Mouse (Mus musculus): ENCODE measurements around the gene Uqcrc2. TPM values are rescaled to one million over a fixed set of nuclear protein-coding genes. Genes with fewer than 3 reads are reported as not detected.

Uqcrc2 gene
- total and polyA plus RNA-seq, 3 experiments, result 155 to 318 (median 237) TPM

- H3K9ac ChIP-seq (ENCODE audit: insufficient read depth, low read depth), result no peak overlapping the region
- in situ Hi-C loops (cut with MboI; ENCODE audit: low pct_ligation_motif_present, low pct_unique_long_range_greater_than_20kb, low sequenced_read_pairs), result loop anchor here (10.0 to 25.0 kb wide), 2 partner anchors 192 to 520 kb away; partner anchors contain the start of gene Tmem159
- peak; percentile 48 for DNase-seq (ENCODE audit: extremely low read depth)
Measured at GRCm38 (mm10) chr7:120632518-120632917, 2.5 kb upstream of the Uqcrc2 start.

GRCm38 (mm10) chr7:120634301-120634700 lies 675 bp upstream of the Uqcrc2 start:
- dilution Hi-C loops (cut with MboI; ENCODE audit: extremely low pct_ligation_motif_present, extremely low pct_unique_long_range_greater_than_20kb, low sequenced_read_pairs), result no loop called here
- H3K27ac ChIP-seq (ENCODE audit: insufficient read depth, low read depth), result no peak overlapping the region
- H3K4me3 ChIP-seq (replicated peaks in 1 of 3; ENCODE audit: low read depth in 2 of 3, low read length in 2 of 3, poor library complexity in 1 of 3), result peak overlapping the region; percentile 84 to 93 (median 92)
- DNase-seq (ENCODE audit: extremely low read depth), result no peak
- no peaks in the 10 kb centered on the region for H3K27me3 ChIP-seq (replicated peaks)
- H3K4me1 ChIP-seq (ENCODE audit: control insufficient read depth in 1 of 2, insufficient read depth in 2 of 2), result peaks cover 5 to 30% of the 10 kb centered on the region in 2 experiments; a peak in 3 of 4 replicates
- H3K4me2 ChIP-seq (ENCODE audit: insufficient read depth, low read depth, poor library complexity, severe bottlenecking), result peak overlapping the region; percentile 68
- H3K36me3 ChIP-seq (replicated peaks in 1 of 2; ENCODE audit: control insufficient read depth in 1 of 2, insufficient read depth in 1 of 2, low read length in 1 of 2), result peaks cover 9 to 19% of the 10 kb centered on the region in 2 experiments
- in situ Hi-C loops (cut with MboI; ENCODE audit: low pct_ligation_motif_present, low pct_unique_long_range_greater_than_20kb, low sequenced_read_pairs), result loop anchor here (10.0 to 25.0 kb wide), 2 partner anchors 190 to 522 kb away; partner anchors contain the start of gene Tmem159
- H3K79me2 ChIP-seq (replicated peaks; ENCODE audit: control insufficient read depth, extremely low read depth, insufficient read depth, poor library complexity, severe bottlenecking), result peaks cover 32% of the 10 kb centered on the region
- no peak for TF ChIP-seq ETS1 (conservative IDR thresholded peaks at IDR 0.05; ENCODE audit: low read depth, low read length)
- TF ChIP-seq SMC3 (IDR thresholded peaks at IDR 0.05; ENCODE audit: low read depth, low read length), result no peak
- TF ChIP-seq ZKSCAN1 (IDR thresholded peaks at IDR 0.05; ENCODE audit: borderline replicate concordance, low read depth, low read length), result no peak
- TF ChIP-seq RAD21 (IDR thresholded peaks at IDR 0.05; ENCODE audit: low read depth, low read length), result no peak
- no peak for TF ChIP-seq NELFE (IDR thresholded peaks at IDR 0.05; ENCODE audit: low read depth, low read length)
- TF ChIP-seq HCFC1 (IDR thresholded peaks at IDR 0.05; ENCODE audit: low read depth, low read length), result no peak
- TF ChIP-seq TCF12 (IDR thresholded peaks at IDR 0.05; ENCODE audit: low read depth, low read length), result no peak
- TF ChIP-seq POLR2AphosphoS2 (IDR thresholded peaks at IDR 0.05; ENCODE audit: low read depth, low read length), result no peak
- TF ChIP-seq PAX5 (IDR thresholded peaks at IDR 0.05; ENCODE audit: low read length), result no peak
- no peak for TF ChIP-seq MEF2A (IDR thresholded peaks at IDR 0.05; ENCODE audit: borderline replicate concordance, low read depth, low read length)
- no peak for TF ChIP-seq CTCF (conservative IDR thresholded peaks at IDR 0.05 in 1 of 2, IDR thresholded peaks at IDR 0.05 in 1 of 2; ENCODE audit: low read depth in 2 of 2, low read length in 2 of 2)
- no peak for TF ChIP-seq ZC3H11A (IDR thresholded peaks at IDR 0.05; ENCODE audit: low read depth, low read length)
- TF ChIP-seq SIN3A (IDR thresholded peaks at IDR 0.05; ENCODE audit: low read length), result no peak
- TF ChIP-seq GABPA (IDR thresholded peaks at IDR 0.05; ENCODE audit: insufficient replicate concordance, low read depth, low read length), result no peak
- no peak for TF ChIP-seq USF2 (conservative IDR thresholded peaks at IDR 0.05; ENCODE audit: low read depth, low read length)
- no peak for TF ChIP-seq JUND (conservative IDR thresholded peaks at IDR 0.05; ENCODE audit: low read depth, low read length)
- no peak for TF ChIP-seq EP300 (IDR thresholded peaks at IDR 0.05; ENCODE audit: low read length)
- no peak for TF ChIP-seq UBTF (IDR thresholded peaks at IDR 0.05; ENCODE audit: low read depth, low read length)
- H3K9me3 ChIP-seq (replicated peaks; ENCODE audit: low read length), result no peaks in the 10 kb centered on the region
- H3K9ac ChIP-seq (ENCODE audit: insufficient read depth, low read depth), result peak overlapping the region; percentile 81

More at GRCm38 (mm10) chr7:120632518-120632917, 2.5 kb upstream of the Uqcrc2 start:
- TF ChIP-seq PAX5 (IDR thresholded peaks at IDR 0.05; ENCODE audit: low read length) (no peak), KAT2A (IDR thresholded peaks at IDR 0.05; ENCODE audit: insufficient replicate concordance, low read length) (no peak), TBP (conservative IDR thresholded peaks at IDR 0.05; ENCODE audit: low read depth, low read length) (no peak), MAZ (IDR thresholded peaks at IDR 0.05; ENCODE audit: low read depth, low read length) (no peak), CTCF (conservative IDR thresholded peaks at IDR 0.05 in 1 of 2, IDR thresholded peaks at IDR 0.05 in 1 of 2; ENCODE audit: low read depth in 2 of 2, low read length in 2 of 2) (peak in 1 of 2 experiments; percentile 76; a peak in 2 of 4 replicates), BHLHE40 (IDR thresholded peaks at IDR 0.05; ENCODE audit: low read depth, low read length) (no peak), CHD1 (IDR thresholded peaks at IDR 0.05; ENCODE audit: low read depth, low read length) (no peak), TCF12 (IDR thresholded peaks at IDR 0.05; ENCODE audit: low read depth, low read length) (no peak), ZC3H11A (IDR thresholded peaks at IDR 0.05; ENCODE audit: low read depth, low read length) (no peak), MXI1 (IDR thresholded peaks at IDR 0.05; ENCODE audit: low read depth, low read length) (no peak), JUN (IDR thresholded peaks at IDR 0.05; ENCODE audit: insufficient read depth, low read depth, low read length) (no peak), ZMIZ1 (IDR thresholded peaks at IDR 0.05; ENCODE audit: low read depth, low read length) (no peak), POLR2A (IDR thresholded peaks at IDR 0.05; ENCODE audit: low read depth, low read length) (no peak), SIN3A (IDR thresholded peaks at IDR 0.05; ENCODE audit: low read length) (0 out of 2 replicates have a peak, but pooled peaks have one; percentile 27), NRF1 (IDR thresholded peaks at IDR 0.05; ENCODE audit: low read depth, low read length) (no peak), JUND (conservative IDR thresholded peaks at IDR 0.05; ENCODE audit: low read depth, low read length) (0 out of 2 replicates have a peak, but pooled peaks have one; percentile 11), MYC (IDR thresholded peaks at IDR 0.05; ENCODE audit: low read depth, low read length) (peak; percentile 90), RAD21 (IDR thresholded peaks at IDR 0.05; ENCODE audit: low read depth, low read length) (peak; percentile 76), USF1 (IDR thresholded peaks at IDR 0.05; ENCODE audit: low read depth, low read length) (no peak), SMC3 (IDR thresholded peaks at IDR 0.05; ENCODE audit: low read depth, low read length) (peak; percentile 46), HCFC1 (IDR thresholded peaks at IDR 0.05; ENCODE audit: low read depth, low read length) (no peak), EP300 (IDR thresholded peaks at IDR 0.05; ENCODE audit: low read length) (no peak), POLR2AphosphoS2 (IDR thresholded peaks at IDR 0.05; ENCODE audit: low read depth, low read length) (no peak), UBTF (IDR thresholded peaks at IDR 0.05; ENCODE audit: low read depth, low read length) (no peak), MAX (IDR thresholded peaks at IDR 0.05; ENCODE audit: low read length) (peak; percentile 49; the same call in 1 of the 2 replicates), ELF1 (IDR thresholded peaks at IDR 0.05; ENCODE audit: low read depth, low read length) (no peak)
- Histone ChIP-seq H3K4me1 (ENCODE audit: control insufficient read depth in 1 of 2, insufficient read depth in 2 of 2) (peaks cover 5 to 20% of the 10 kb centered on the region in 2 experiments; a peak in 3 of 4 replicates), H3K27me3 (replicated peaks) (no peaks in the 10 kb centered on the region), H3K4me2 (ENCODE audit: insufficient read depth, low read depth, poor library complexity, severe bottlenecking) (no peak overlapping the region), H3K27ac (ENCODE audit: insufficient read depth, low read depth) (no peak overlapping the region), H3K9me3 (replicated peaks; ENCODE audit: low read length) (no peaks in the 10 kb centered on the region), H3K79me2 (replicated peaks; ENCODE audit: control insufficient read depth, extremely low read depth, insufficient read depth, poor library complexity, severe bottlenecking) (peaks cover 22% of the 10 kb centered on the region), H3K4me3 (replicated peaks in 1 of 3; ENCODE audit: low read depth in 2 of 3, low read length in 2 of 3, poor library complexity in 1 of 3) (no peak overlapping the region), H3K36me3 (replicated peaks in 1 of 2; ENCODE audit: control insufficient read depth in 1 of 2, insufficient read depth in 1 of 2, low read length in 1 of 2) (peaks cover 0 to 3% of the 10 kb centered on the region in 2 experiments)
- dilution Hi-C loops (cut with MboI; ENCODE audit: extremely low pct_ligation_motif_present, extremely low pct_unique_long_range_greater_than_20kb, low sequenced_read_pairs), result no loop called here
